8 mouse cellular contexts compared by ENCODE assay signal in genomic region chr10:118675816-118676465, GRCm38 (mm10).
DNase-seq lines count a peak whose midpoint lies in the region; ATAC-seq lines count a peak whose summit lies in the region.
"Had no signal": no experiment of that assay in that cellular context is flagged by ENCODE, and none has a peak within 500 bp of the region (broad histone marks: within the 10 kb centered on the region; RNA-seq: fewer than 3 reads in every experiment).

No protein-coding gene starts in this region.

- H3K27ac ChIP-seq in embryonic facial prominence, embryonic 11.5 days (replicated peaks; ENCODE audit: low read depth, low read length): no peak overlapping the region
- no peak overlapping the region for H3K27ac ChIP-seq in heart, embryonic 16.5 days (ENCODE audit: low read length)
- peak overlapping the region; percentile 20; the same call in 1 of the 2 replicates for H3K27ac ChIP-seq in neural tube, embryonic 13.5 days (replicated peaks)
- H3K27ac ChIP-seq: liver, embryonic 15.5 days had no signal

- no peaks in the 10 kb centered on the region for H3K27me3 ChIP-seq in embryonic facial prominence, embryonic 11.5 days (ENCODE audit: control insufficient read depth, insufficient read depth, low read length)
- no peaks in the 10 kb centered on the region for H3K27me3 ChIP-seq in heart, embryonic 16.5 days (ENCODE audit: control insufficient read depth, insufficient read depth, low read length)
- no peaks in the 10 kb centered on the region for H3K27me3 ChIP-seq in neural tube, embryonic 13.5 days
- H3K27me3 ChIP-seq: liver, embryonic 15.5 days had no signal

- no peak overlapping the region for H3K4me2 ChIP-seq in embryonic facial prominence, embryonic 11.5 days (ENCODE audit: low read depth, low read length)
- peak overlapping the region; percentile 60 for H3K4me2 ChIP-seq in heart, embryonic 16.5 days (ENCODE audit: low read depth, low read length)
- H3K4me2 ChIP-seq in neural tube, embryonic 13.5 days: peak overlapping the region; percentile 43
- H3K4me2 ChIP-seq: liver, embryonic 15.5 days had no signal

- H3K9me3 ChIP-seq in embryonic facial prominence, embryonic 11.5 days (replicated peaks; ENCODE audit: control insufficient read depth, low read length): no peaks in the 10 kb centered on the region
- peaks cover 7% of the 10 kb centered on the region; the same call in 1 of the 2 replicates for H3K9me3 ChIP-seq in heart, embryonic 16.5 days (replicated peaks; ENCODE audit: control insufficient read depth, low read length)
- peaks cover 10% of the 10 kb centered on the region; the same call in 1 of the 2 replicates for H3K9me3 ChIP-seq in neural tube, embryonic 13.5 days
- H3K9me3 ChIP-seq: liver, embryonic 15.5 days had no signal

- no peaks in the 10 kb centered on the region for H3K36me3 ChIP-seq in embryonic facial prominence, embryonic 11.5 days (replicated peaks; ENCODE audit: control insufficient read depth, insufficient read depth, low read depth, low read length)
- H3K36me3 ChIP-seq in heart, embryonic 16.5 days (ENCODE audit: control insufficient read depth, insufficient read depth): no peaks in the 10 kb centered on the region
- H3K36me3 ChIP-seq in neural tube, embryonic 13.5 days: no peaks in the 10 kb centered on the region
- H3K36me3 ChIP-seq: liver, embryonic 15.5 days had no signal

- peak; percentile 78 for DNase-seq in adrenal gland, adult 8-10 months
- peak; percentile 7 for DNase-seq in embryonic facial prominence, embryonic 11.5 days (ENCODE audit: low spot score)
- peak; percentile 27 for DNase-seq in kidney, postnatal 10 days
- DNase-seq in right cerebral cortex, postnatal 14 days: no peak
- DNase-seq in urinary bladder, postnatal 36 days (ENCODE audit: low spot score in 2 of 2): no peak

- H3K4me1 ChIP-seq in embryonic facial prominence, embryonic 11.5 days (ENCODE audit: control insufficient read depth, insufficient read depth, low read length): no peaks in the 10 kb centered on the region
- H3K4me1 ChIP-seq in heart, embryonic 16.5 days (ENCODE audit: control insufficient read depth, insufficient read depth, low read length): peaks cover 5% of the 10 kb centered on the region; the same call in 1 of the 2 replicates
- H3K4me1 ChIP-seq in neural tube, embryonic 13.5 days (replicated peaks): peaks cover 35% of the 10 kb centered on the region
- H3K4me1 ChIP-seq: liver, embryonic 15.5 days had no signal

- no peak; the same call in 1 of the 2 replicates for ATAC-seq in embryonic facial prominence, embryonic 11.5 days (replicated peaks; ENCODE audit: insufficient number of reproducible peaks, low FRiP score, low TSS enrichment, low read depth)
- ATAC-seq in heart, embryonic 16.5 days (replicated peaks; ENCODE audit: extremely low read depth, insufficient read depth, low FRiP score): peak; percentile 89
- peak; percentile 80 for ATAC-seq in neural tube, embryonic 13.5 days (ENCODE audit: low read depth)

- 61% methylated on average over 18 of the region's 18 CpGs for WGBS in embryonic facial prominence, embryonic 11.5 days
- WGBS in heart, embryonic 16.5 days: 32% methylated on average over 18 of the region's 18 CpGs
- WGBS in neural tube, embryonic 13.5 days: 41% methylated on average over 18 of the region's 18 CpGs

- no peak overlapping the region for H3K4me3 ChIP-seq in embryonic facial prominence, embryonic 11.5 days (ENCODE audit: low read depth, low read length)
- peak overlapping the region; percentile 4; the same call in 1 of the 2 replicates for H3K4me3 ChIP-seq in heart, embryonic 16.5 days (ENCODE audit: low read length)
- H3K4me3 ChIP-seq in neural tube, embryonic 13.5 days: peak overlapping the region; percentile 15; the same call in 1 of the 2 replicates
- H3K4me3 ChIP-seq: liver, embryonic 15.5 days had no signal

- H3K9ac ChIP-seq in embryonic facial prominence, embryonic 11.5 days (replicated peaks; ENCODE audit: low read length): no peak overlapping the region
- H3K9ac ChIP-seq in heart, embryonic 16.5 days (ENCODE audit: low read length): no peak overlapping the region
- H3K9ac ChIP-seq in neural tube, embryonic 13.5 days: no peak overlapping the region
- H3K9ac ChIP-seq: liver, embryonic 15.5 days had no signal

Comparison
In these comparisons a context has a peak if more than half of its experiments do, and no peak if none do; other contexts are left out.
1. DNase-seq: peak in adrenal gland, adult 8-10 months (single experiment), embryonic facial prominence, embryonic 11.5 days (single experiment) and kidney, postnatal 10 days (single experiment); none in right cerebral cortex, postnatal 14 days (single experiment) and urinary bladder, postnatal 36 days (0 of 2).